Mouse (Mus musculus) monocyte, adult 2 months (primary cell): ENCODE measurements around the gene Ifna16.
A peak's percentile ranks its signal among the peaks of the same experiment; 100 is the strongest.

Source experiments
- DNase-seq, 2 experiments: peaks; one replicate each; pipeline ENCODE4 v3.0.0; 2022; ENCODE audit warnings: low spot score in 2 of 2, low read depth in 1 of 2

Gene Ifna16

GRCm38 (mm10) chr4:88676824-88677223 lies at the start of gene Ifna16:
Ifna16 (minus strand) TSS chr4:88676924.
- DNase-seq: no peak

GRCm38 (mm10) chr4:88723497-88724090 lies 46.9 kb upstream of the Ifna16 start:
- no peak for DNase-seq

GRCm38 (mm10) chr4:88721791-88722721 lies 45.3 kb upstream of the Ifna16 start, which contains the start of the genes Gm26566 and Klhl9:
Gm26566 (plus strand) TSS chr4:88721805.
Klhl9 (minus strand) TSS chr4:88722465.
- DNase-seq: peak; percentile 67 to 78

- no peak for DNase-seq
These were observed 42.0 kb upstream of the Ifna16 start for GRCm38 (mm10) chr4:88718715-88719114.

- no peak for DNase-seq
These were observed 38.3 kb upstream of the Ifna16 start for GRCm38 (mm10) chr4:88715059-88715458.

- no peak for DNase-seq
These were observed 37.6 kb upstream of the Ifna16 start for GRCm38 (mm10) chr4:88714281-88714680.

GRCm38 (mm10) chr4:88707128-88707826 lies 30.6 kb upstream of the Ifna16 start:
- DNase-seq: peak in 1 of 2 experiments; percentile 20

- DNase-seq: no peak
These were observed 29.2 kb upstream of the Ifna16 start for GRCm38 (mm10) chr4:88705924-88706323.

- no peak for DNase-seq
These were observed 22.6 kb upstream of the Ifna16 start for GRCm38 (mm10) chr4:88699301-88699700.

- no peak for DNase-seq
These were observed 22.1 kb upstream of the Ifna16 start for GRCm38 (mm10) chr4:88698781-88699180.

GRCm38 (mm10) chr4:88697753-88698152 lies 21.0 kb upstream of the Ifna16 start:
- DNase-seq: no peak

GRCm38 (mm10) chr4:88697108-88697507 lies 20.4 kb upstream of the Ifna16 start:
- no peak for DNase-seq

GRCm38 (mm10) chr4:88696237-88696884 lies 19.6 kb upstream of the Ifna16 start:
- peak; percentile 20 to 49 for DNase-seq

- DNase-seq: no peak
These were observed 16.7 kb upstream of the Ifna16 start for GRCm38 (mm10) chr4:88693392-88693791.

- no peak for DNase-seq
These were observed 15.8 kb upstream of the Ifna16 start for GRCm38 (mm10) chr4:88692537-88692936.

GRCm38 (mm10) chr4:88691259-88691658 lies 14.5 kb upstream of the Ifna16 start, which contains the start of gene Ifnab:
Ifnab (minus strand) TSS chr4:88691359.
- DNase-seq: no peak

GRCm38 (mm10) chr4:88683812-88684211 lies 7.1 kb upstream of the Ifna16 start, which contains the start of gene Ifna2:
Ifna2 (minus strand) TSS chr4:88683912.
- DNase-seq: no peak

GRCm38 (mm10) chr4:88681353-88681752 lies 4.6 kb upstream of the Ifna16 start:
- DNase-seq: no peak

GRCm38 (mm10) chr4:88680362-88680761 lies 3.6 kb upstream of the Ifna16 start:
- no peak for DNase-seq

GRCm38 (mm10) chr4:88655461-88655860 lies 21.3 kb downstream of the Ifna16 start:
- DNase-seq: no peak

GRCm38 (mm10) chr4:88653644-88654043 lies 23.1 kb downstream of the Ifna16 start:
- no peak for DNase-seq
